Mouse (Mus musculus) gonadal fat pad, adult 2 months (tissue): ENCODE measurements around the gene Acap2. TPM values are rescaled to one million over a fixed set of nuclear protein-coding genes. Genes with fewer than 3 reads are reported as not detected.

ENCODE experiments used
- DNase-seq: peaks from one replicate; pipeline ENCODE4 v3.0.0-alpha.2; 2012; ENCODE audit warnings: low read depth
- polyA plus RNA-seq: library from polyadenylated mRNA; depleted of rRNA; stranded (reverse); fragments of >200 nt; gene quantifications from 2 replicates; pipeline ENCODE4 v1.2.3, GENCODE M21; 2012

The Acap2 gene
- polyA plus RNA-seq, 1 experiment, result 11.5 TPM

GRCm38 (mm10) chr16:31169596-31169995 lies 31.4 kb downstream of the Acap2 start:
- no peak for DNase-seq

GRCm38 (mm10) chr16:31167934-31168333 lies 33.1 kb downstream of the Acap2 start:
- no peak for DNase-seq

GRCm38 (mm10) chr16:31167017-31167887 lies 33.8 kb downstream of the Acap2 start:
- no peak for DNase-seq

- no peak for DNase-seq
Observed at GRCm38 (mm10) chr16:31165907-31166306, 35.1 kb downstream of the Acap2 start.

- peak; percentile 33 for DNase-seq
Observed at GRCm38 (mm10) chr16:31165467-31165866, 35.6 kb downstream of the Acap2 start.

GRCm38 (mm10) chr16:31164125-31164524 lies 36.9 kb downstream of the Acap2 start:
- no peak for DNase-seq

- DNase-seq, result peak; percentile 38
Observed at GRCm38 (mm10) chr16:31160486-31160885, 40.6 kb downstream of the Acap2 start.

- DNase-seq, result no peak
Observed at GRCm38 (mm10) chr16:31159491-31159890, 41.6 kb downstream of the Acap2 start.

- no peak for DNase-seq
Observed at GRCm38 (mm10) chr16:31149841-31150240, 51.2 kb downstream of the Acap2 start.

GRCm38 (mm10) chr16:31148891-31149290 lies 52.2 kb downstream of the Acap2 start:
- no peak for DNase-seq

- DNase-seq, result no peak
Observed at GRCm38 (mm10) chr16:31147766-31148165, 53.3 kb downstream of the Acap2 start.

- no peak for DNase-seq
Observed at GRCm38 (mm10) chr16:31141916-31142315, 59.1 kb downstream of the Acap2 start.

- no peak for DNase-seq
Observed at GRCm38 (mm10) chr16:31136616-31137253, 64.3 kb downstream of the Acap2 start.

- DNase-seq, result no peak
Observed at GRCm38 (mm10) chr16:31135519-31135918, 65.5 kb downstream of the Acap2 start.

- no peak for DNase-seq
Observed at GRCm38 (mm10) chr16:31131531-31131930, 69.5 kb downstream of the Acap2 start.

GRCm38 (mm10) chr16:31128116-31128515 lies 72.9 kb downstream of the Acap2 start:
- peak; percentile 23 for DNase-seq

GRCm38 (mm10) chr16:31124991-31125390 lies 76.1 kb downstream of the Acap2 start:
- DNase-seq, result no peak

GRCm38 (mm10) chr16:31121612-31122011 lies 79.4 kb downstream of the Acap2 start:
- DNase-seq, result no peak

- DNase-seq, result no peak
Observed at GRCm38 (mm10) chr16:31113596-31113995, 87.4 kb downstream of the Acap2 start.

- no peak for DNase-seq
Observed at GRCm38 (mm10) chr16:31101352-31101751, 99.7 kb downstream of the Acap2 start.

GRCm38 (mm10) chr16:31099906-31100305 lies 101.1 kb downstream of the Acap2 start:
- no peak for DNase-seq

GRCm38 (mm10) chr16:31094036-31094435 lies 107.0 kb downstream of the Acap2 start:
- DNase-seq, result no peak

GRCm38 (mm10) chr16:31093186-31093585 lies 107.9 kb downstream of the Acap2 start:
- no peak for DNase-seq
